Mouse (Mus musculus) olfactory bulb, adult 2 months (tissue): ENCODE measurements at regions not wholly inside any gene's neighbourhood (a gene's known extent, or its start where the extent isn't known, plus 50 kb on each side); places are given as distances from the start of the nearest gene placed in this dataset.

Source experiments
- H3K27ac ChIP-seq: fragments of 200-500 bp; 2 replicates; pipeline ENCODE4 v1.5.1; 2012; ENCODE audit warnings: low read depth, low read length; ENCODE audit not compliant: insufficient read depth
- H3K4me1 ChIP-seq: fragments of 200-500 bp; 2 replicates; pipeline ENCODE4 v1.6.1; 2012; ENCODE audit warnings: low read length; ENCODE audit not compliant: control insufficient read depth, insufficient read depth
- H3K4me3 ChIP-seq: fragments of 200-500 bp; 2 replicates; pipeline ENCODE4 v1.5.1; 2012; ENCODE audit warnings: mild to moderate bottlenecking, low read depth, low read length, moderate library complexity; ENCODE audit not compliant: insufficient read depth
- CTCF ChIP-seq: fragments of 200-500 bp; IDR thresholded peaks from 2 replicates; pipeline ENCODE4 v1.5.1; 2012; ENCODE audit warnings: low read depth, mild to moderate bottlenecking, low read length, moderate library complexity; ENCODE audit not compliant: insufficient read depth
- POLR2A ChIP-seq: fragments of 200-500 bp; IDR thresholded peaks from 2 replicates; pipeline ENCODE4 v1.6.1; 2012; ENCODE audit warnings: mild to moderate bottlenecking, low read depth, low read length, moderate library complexity; ENCODE audit not compliant: insufficient read depth
- WGBS: fragments of 180-500 bp; shearing (Covaris S2); methylation state at CpG from one replicate; pipeline ENCODE4 v1.1.7; 2018; 5-methylcytosine and 5-hydroxymethylcytosine counted together

DNA sequence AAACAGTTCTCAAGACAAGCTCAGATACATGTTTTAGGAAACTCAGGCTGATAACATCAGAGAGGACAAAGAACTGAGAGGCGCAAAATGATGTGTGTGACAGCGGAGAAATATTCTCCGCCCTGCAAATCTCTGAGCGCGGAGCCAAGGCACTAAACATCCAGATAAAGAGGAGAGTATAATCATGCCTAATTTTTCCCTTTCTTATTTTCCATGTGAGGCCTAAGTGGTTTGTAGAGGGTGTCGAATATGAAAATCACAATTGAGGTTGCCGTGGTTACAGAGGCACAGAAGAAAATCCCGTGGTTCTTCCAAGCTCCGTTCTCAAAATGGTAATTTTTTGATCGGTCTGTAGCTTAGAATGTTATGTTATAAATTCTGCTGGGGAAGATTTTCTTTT, 272.6 kb upstream of the Syt1 start:
- Histone ChIP-seq H3K4me3 (no peak overlapping the region), H3K27ac (no peak overlapping the region), H3K4me1 (no peaks in the 10 kb centered on the region)
- WGBS = 65% methylated on average over 10 of the region's 10 CpGs
- TF ChIP-seq POLR2A (no peak), CTCF (no peak)

DNA sequence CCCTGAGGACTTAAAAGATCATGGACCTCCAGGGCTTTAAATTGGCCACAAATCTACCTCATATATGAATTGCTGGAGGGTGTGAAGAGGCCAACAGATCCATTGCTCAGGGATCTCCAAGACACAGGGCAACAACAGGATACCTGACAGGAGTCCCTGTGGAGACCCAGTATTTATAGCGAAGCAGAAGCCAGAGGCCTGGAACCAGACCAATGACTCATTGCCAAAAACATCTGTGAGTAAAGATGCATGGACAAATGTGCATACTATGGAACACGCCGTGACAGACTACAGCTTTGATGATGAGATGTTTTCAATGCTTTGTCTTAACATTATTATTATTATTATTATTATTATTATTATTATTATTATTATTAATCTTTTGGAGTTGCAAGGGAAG, 239.0 kb upstream of the Syt1 start:
- 63% methylated on average over 3 of the region's 3 CpGs for WGBS
- TF ChIP-seq POLR2A (no peak), CTCF (no peak)
- Histone ChIP-seq H3K4me1 (no peaks in the 10 kb centered on the region), H3K27ac (no peak overlapping the region), H3K4me3 (no peak overlapping the region)

DNA sequence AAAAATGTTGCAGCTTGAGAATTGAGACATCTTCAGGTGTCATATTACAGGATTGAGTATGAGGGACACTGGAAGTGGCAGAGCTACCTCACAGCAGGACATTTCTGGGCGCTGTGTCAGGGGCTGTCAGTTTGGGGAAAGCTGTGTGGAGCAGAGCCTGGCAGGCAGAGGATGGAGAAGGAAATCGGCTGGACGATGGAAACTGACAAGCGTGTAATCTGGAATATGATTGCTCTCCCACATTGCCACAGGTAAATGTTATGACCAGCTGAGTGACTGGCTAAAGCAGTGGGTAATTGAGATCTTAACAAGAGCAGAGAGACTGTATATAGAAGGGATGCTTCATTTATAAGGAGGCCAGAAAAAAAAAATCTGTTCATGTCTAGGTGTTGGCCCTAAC, 235.5 kb upstream of the Syt1 start:
- 60% methylated on average over 4 of the region's 4 CpGs for WGBS
- Histone ChIP-seq H3K4me3 (no peak overlapping the region), H3K4me1 (no peaks in the 10 kb centered on the region), H3K27ac (no peak overlapping the region)
- no peak for TF ChIP-seq CTCF
- no peak for TF ChIP-seq POLR2A

DNA sequence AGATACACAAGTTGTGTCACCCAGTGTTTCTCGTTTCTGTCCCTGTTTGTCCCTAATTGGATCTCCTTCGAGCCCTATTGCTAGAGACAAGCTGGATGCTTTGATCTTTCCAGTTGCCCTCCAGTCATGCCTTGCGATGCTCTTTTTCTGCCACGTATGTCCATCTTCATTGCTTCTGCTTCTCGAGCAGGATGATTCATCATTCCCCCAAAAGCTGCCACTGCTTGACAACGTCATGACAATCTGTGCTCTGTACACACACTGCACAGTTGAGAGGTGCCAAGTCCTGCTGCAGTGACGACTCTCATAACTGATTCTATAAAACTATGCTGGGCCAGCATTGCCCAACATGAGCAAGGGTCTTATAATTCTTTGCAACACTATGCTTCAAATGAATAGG, 226.2 kb upstream of the Syt1 start:
- H3K4me1 ChIP-seq = no peaks in the 10 kb centered on the region
- 74% methylated on average over 7 of the region's 7 CpGs for WGBS
- H3K4me3 ChIP-seq = no peak overlapping the region
- TF ChIP-seq POLR2A (no peak), CTCF (no peak)
- H3K27ac ChIP-seq = no peak overlapping the region

DNA sequence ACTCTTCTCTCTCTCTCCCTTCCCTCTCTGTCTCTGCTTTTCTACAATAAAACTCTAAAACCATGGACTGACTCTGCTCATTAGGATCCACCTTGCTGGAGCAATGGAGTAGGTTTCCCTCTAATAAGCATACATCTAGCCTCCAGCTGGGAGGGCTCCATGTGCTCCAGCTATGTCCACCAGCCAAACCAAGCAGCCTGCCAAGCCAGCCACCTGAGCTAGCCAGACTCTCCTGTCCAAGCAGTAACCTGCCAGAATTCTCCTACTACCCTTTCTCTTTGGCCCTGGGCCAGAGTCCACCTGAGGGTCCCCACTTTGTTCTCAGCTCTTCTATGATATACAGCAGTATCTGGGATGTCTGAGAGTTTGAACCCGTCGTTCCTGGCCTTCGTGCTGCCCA, 216.2 kb upstream of the Syt1 start:
- Histone ChIP-seq H3K4me1 (no peaks in the 10 kb centered on the region), H3K4me3 (no peak overlapping the region), H3K27ac (no peak overlapping the region)
- 93% methylated on average over 3 of the region's 3 CpGs for WGBS
- TF ChIP-seq POLR2A = no peak
- no peak for TF ChIP-seq CTCF

DNA sequence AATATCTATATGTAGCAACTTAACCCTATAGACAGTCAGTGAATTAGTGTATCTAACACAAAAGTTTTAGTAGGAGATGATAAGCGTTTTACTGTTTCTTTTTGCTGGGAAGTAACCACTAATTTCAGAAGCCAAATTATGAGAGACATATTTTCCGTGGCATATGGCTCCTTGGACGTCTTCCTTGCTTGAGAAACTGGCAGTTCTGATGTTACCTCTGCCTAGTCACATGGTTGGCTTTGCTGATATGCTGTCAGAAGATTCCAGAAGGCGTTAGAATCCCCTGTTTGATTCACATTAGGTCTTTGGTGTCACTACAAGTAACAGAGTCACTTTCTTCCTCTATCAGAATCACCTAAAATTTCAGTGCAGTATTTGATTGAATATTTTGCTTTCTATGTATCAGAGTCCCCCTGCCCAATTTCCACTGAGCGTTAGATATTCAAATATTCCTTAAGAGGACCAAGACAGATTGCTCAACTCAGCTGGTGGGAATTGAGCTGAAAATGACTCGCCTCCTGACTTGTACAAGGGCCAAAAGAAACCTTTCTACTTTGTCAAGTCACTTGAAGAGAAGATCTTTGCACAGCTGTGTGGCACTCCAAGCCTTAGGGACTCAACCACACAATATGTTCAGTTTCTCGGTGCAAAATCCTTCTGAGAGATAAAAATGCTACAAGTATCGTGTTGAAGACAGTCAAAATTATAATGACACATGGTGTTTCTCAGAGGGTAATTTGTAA, 178.2 kb upstream of the Syt1 start:
- H3K4me3 ChIP-seq = no peak overlapping the region
- 81% methylated on average over 8 of the region's 8 CpGs for WGBS
- TF ChIP-seq POLR2A = no peak
- no peak for TF ChIP-seq CTCF
- no peaks in the 10 kb centered on the region for H3K4me1 ChIP-seq
- no peak overlapping the region for H3K27ac ChIP-seq

DNA sequence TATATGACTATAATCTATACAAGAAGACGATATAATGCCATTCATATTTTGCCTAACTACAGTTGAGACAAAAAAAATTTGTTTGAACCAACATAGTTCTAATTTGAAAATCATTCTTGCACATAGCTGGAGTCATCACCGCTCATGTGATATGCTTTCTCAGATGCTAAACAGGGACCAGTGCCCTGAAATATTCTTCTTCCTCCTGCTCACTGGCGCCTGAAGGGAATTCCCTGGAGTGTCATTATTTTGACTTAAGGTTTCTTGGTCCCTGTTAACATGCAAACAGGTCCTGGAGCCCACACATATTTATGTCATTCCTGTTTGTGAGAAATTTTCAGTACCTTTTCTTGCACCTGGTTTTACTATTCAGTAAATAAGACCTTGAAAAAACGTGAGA, 177.5 kb upstream of the Syt1 start:
- TF ChIP-seq POLR2A (no peak), CTCF (no peak)
- no peak overlapping the region for H3K4me3 ChIP-seq
- 90% methylated on average over 4 of the region's 4 CpGs for WGBS
- no peak overlapping the region for H3K27ac ChIP-seq
- no peaks in the 10 kb centered on the region for H3K4me1 ChIP-seq

GRCm38 (mm10) chr10:109185243-109185642, 174.5 kb upstream of the Syt1 start:
- TF ChIP-seq POLR2A = no peak
- TF ChIP-seq CTCF = no peak
- H3K4me3 ChIP-seq = no peak overlapping the region

DNA sequence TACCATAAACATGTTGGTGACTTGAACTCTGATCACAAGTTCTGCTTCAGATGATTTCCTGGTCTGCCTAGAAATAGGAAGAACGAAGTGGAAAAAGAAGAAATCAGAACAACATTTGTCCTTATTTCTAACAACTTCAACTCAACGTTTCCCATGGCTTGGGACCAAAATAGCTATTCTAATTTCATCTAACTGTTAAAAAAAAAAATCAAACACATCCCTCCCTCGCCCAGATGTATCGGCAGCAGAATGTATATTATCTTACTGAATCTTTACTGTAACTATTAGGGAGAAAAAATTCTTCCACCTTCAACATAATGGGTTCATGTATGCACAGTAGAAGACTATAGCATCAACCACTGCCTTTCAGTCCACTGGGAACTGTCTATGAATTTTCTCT, 169.7 kb upstream of the Syt1 start:
- no peak for TF ChIP-seq CTCF
- TF ChIP-seq POLR2A = no peak
- Histone ChIP-seq H3K27ac (no peak overlapping the region), H3K4me3 (no peak overlapping the region)

More at GRCm38 (mm10) chr10:109185243-109185642, 174.5 kb upstream of the Syt1 start:
- WGBS = 69% methylated on average over 2 of the region's 2 CpGs
- Histone ChIP-seq H3K27ac (no peak overlapping the region), H3K4me1 (no peaks in the 10 kb centered on the region)

More for the DNA sequence above, 169.7 kb upstream of the Syt1 start:
- WGBS = 49% methylated on average over 4 of the region's 4 CpGs
- no peaks in the 10 kb centered on the region for H3K4me1 ChIP-seq
